Mouse (Mus musculus) ovary, adult 10 weeks (tissue): ENCODE results near the gene Olfr578. TPM values are rescaled to one million over a fixed set of nuclear protein-coding genes. Genes with fewer than 3 reads are reported as not detected.

Source experiments
- polyA plus RNA-seq: library from polyadenylated mRNA; stranded (reverse); fragments of 350-450 nt; fragmentation: Illumina TruSeq; extraction: RNeasy Lipid Tissue Mini Kit (QIAGEN cat#74804); gene quantifications from one replicate; pipeline ENCODE4 v1.2.3, GENCODE M21; 2014

Olfr578 gene
- polyA plus RNA-seq: not detected

GRCm38 (mm10) chr7:102989224-102989623, at the start of gene Olfr578:
Gene Olfr578, minus strand, starts transcription at chr7:102989324.

GRCm38 (mm10) chr7:103037724-103038123, 48.6 kb upstream of the Olfr578 start, which contains the start of gene Olfr582:
Gene Olfr582, plus strand, starts transcription at chr7:103038024.

DNA sequence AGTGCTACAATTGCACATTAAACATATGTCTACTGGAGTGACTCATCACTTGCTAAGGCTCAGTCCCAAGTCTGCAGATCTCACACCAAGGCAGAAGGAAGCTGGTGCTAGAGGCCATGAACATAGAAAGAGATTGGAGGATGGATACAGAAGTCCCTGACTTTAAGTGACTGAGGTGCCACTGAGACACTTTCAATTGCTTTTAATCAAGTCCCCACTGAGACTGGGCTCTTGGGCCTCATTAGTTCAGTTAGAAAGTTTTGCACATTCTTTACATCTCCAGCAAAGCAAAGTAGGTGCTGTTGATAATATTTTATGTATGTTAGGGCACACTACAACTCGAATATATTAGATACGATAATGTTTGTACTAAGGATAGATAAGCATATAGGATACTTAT, 13.3 kb downstream of the Olfr578 start, which contains the start of gene Olfr577:
TSS of gene Olfr577 (minus strand) at position 101 of the 400 bp plus-strand sequence.

GRCm38 (mm10) chr7:102962360-102962759, 26.8 kb downstream of the Olfr578 start, which contains the start of gene Olfr576:
Gene Olfr576, plus strand, starts transcription at chr7:102962660.

DNA sequence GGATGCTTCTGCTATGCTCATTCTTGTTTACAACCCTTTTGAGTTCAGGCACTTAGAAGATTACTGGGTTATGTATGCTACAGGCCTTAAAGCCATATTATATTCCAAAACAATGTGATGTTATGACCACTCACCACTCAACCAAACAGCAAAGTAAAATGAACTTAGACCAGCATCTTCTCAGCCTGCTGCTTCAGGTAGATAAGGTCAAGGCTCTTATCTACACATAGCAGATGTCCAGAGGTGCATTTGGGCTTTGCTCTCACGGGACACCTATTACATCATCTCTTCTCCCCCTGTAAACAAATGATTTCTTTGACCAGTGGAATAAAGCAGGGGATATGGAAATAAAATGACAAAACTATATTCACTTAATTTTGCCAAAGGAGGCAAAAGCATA, 30.5 kb downstream of the Olfr578 start, which contains the start of gene Olfr575:
TSS of gene Olfr575 (minus strand) at position 183 of the 400 bp plus-strand sequence.

DNA sequence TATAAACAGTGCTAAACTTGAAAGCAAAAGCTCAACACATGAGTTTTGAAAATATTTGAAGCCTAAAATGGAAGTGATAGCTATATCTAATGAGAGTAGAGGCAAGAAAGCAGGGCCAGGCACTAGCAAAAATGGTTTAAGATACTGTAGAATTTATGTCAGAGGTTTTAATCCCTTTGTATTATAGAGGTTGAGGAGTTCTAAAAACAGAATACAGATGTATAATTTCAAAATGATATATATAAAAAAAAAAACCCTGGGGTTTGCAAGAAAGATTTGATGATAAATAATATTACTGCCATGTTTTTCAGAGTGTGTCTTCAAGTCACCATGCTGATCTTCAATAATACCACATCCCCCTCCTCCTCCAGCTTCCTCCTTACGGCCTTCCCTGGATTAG, 41.0 kb downstream of the Olfr578 start, which contains the start of gene Olfr574:
TSS of gene Olfr574 (plus strand) at position 301 of the 400 bp plus-strand sequence.

DNA sequence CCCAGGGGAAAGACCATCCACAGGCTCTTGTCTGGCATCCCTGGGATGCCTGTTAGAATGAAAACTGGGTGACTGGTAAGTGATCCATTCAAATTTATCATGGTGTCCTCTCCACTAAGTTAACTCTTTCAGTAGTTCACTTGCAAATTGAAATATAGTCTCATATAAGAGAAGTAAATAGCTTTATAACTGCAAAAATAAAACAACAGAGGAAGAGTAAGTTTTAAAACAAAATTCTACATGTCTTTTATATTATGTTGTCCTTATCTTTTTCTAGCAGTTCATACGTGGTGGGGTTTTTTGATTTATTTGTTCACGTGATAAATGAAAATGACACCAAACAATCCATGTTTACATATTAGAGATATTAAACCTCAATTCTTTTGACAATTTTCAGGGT, 46.6 kb downstream of the Olfr578 start, which contains the start of gene Olfr573-ps1:
TSS of gene Olfr573-ps1 (minus strand) at position 101 of the 400 bp plus-strand sequence.

Other genes starting within 250 kb of the Olfr578 start
- not detected for gene Olfr560, start 230.0 kb downstream of the Olfr578 start, polyA plus RNA-seq
- 0.43 TPM for gene Olfr78, start 229.9 kb downstream of the Olfr578 start, polyA plus RNA-seq
- not detected for gene Olfr561, start 218.1 kb downstream of the Olfr578 start, polyA plus RNA-seq
- not detected for gene Olfr564, start 185.8 kb downstream of the Olfr578 start, polyA plus RNA-seq
- not detected for gene Olfr566, start 130.6 kb downstream of the Olfr578 start, polyA plus RNA-seq
- not detected for gene Olfr568, start 112.2 kb downstream of the Olfr578 start, polyA plus RNA-seq
- not detected for gene Olfr569, start 98.4 kb downstream of the Olfr578 start, polyA plus RNA-seq
- not detected for gene Olfr570, start 94.7 kb downstream of the Olfr578 start, polyA plus RNA-seq
- gene Olfr571, start 71.8 kb downstream of the Olfr578 start, polyA plus RNA-seq: not detected
- not detected for gene Olfr572, start 64.9 kb downstream of the Olfr578 start, polyA plus RNA-seq
- gene Olfr573-ps1, start 46.7 kb downstream of the Olfr578 start, polyA plus RNA-seq: not detected
- gene Olfr574, start 40.9 kb downstream of the Olfr578 start, polyA plus RNA-seq: not detected
- not detected for gene Olfr575, start 30.5 kb downstream of the Olfr578 start, polyA plus RNA-seq
- not detected for gene Olfr576, start 26.7 kb downstream of the Olfr578 start, polyA plus RNA-seq
- not detected for gene Olfr577, start 13.4 kb downstream of the Olfr578 start, polyA plus RNA-seq
- not detected for gene Olfr582, start 48.7 kb upstream of the Olfr578 start, polyA plus RNA-seq
- not detected for gene Olfr583, start 62.0 kb upstream of the Olfr578 start, polyA plus RNA-seq
- not detected for gene Olfr584, start 92.6 kb upstream of the Olfr578 start, polyA plus RNA-seq
- not detected for gene Olfr585, start 108.4 kb upstream of the Olfr578 start, polyA plus RNA-seq
- not detected for gene Olfr586, start 136.3 kb upstream of the Olfr578 start, polyA plus RNA-seq
- gene Olfr588-ps1, start 151.6 kb upstream of the Olfr578 start, polyA plus RNA-seq: not detected
- gene Olfr589, start 167.0 kb upstream of the Olfr578 start, polyA plus RNA-seq: not detected
- not detected for gene Olfr591, start 189.0 kb upstream of the Olfr578 start, polyA plus RNA-seq
- gene Olfr592, start 195.5 kb upstream of the Olfr578 start, polyA plus RNA-seq: not detected
- not detected for gene Olfr593, start 222.5 kb upstream of the Olfr578 start, polyA plus RNA-seq
- not detected for gene Olfr594, start 227.7 kb upstream of the Olfr578 start, polyA plus RNA-seq